Mouse (Mus musculus): ENCODE data around the gene Tlr8.
"Not testable (repeated sequence)": the region's sequence is repeated elsewhere in the genome, so short reads cannot be mapped to it uniquely, and the experiment has no call there.

The Tlr8 gene

DNA sequence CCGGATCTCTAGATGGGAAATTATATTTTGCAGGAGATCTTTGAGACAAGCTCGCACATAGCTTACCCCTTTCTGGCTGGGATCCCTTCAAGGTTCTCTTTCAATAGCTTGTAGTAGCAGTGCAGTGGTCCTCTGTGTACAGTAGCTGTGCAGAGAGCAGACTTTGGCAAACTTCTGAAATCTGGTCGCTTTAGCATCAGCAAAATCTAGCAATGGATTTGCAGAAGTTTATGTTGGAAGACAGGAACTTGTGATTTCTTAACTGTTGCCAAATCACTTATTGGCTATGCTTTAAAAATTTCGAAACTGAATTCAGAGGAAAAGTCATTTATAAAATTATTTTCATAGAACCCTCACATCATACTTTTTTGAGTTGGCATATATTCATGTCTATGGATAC lies at the start of gene Tlr8:
Gene Tlr8, minus strand, starts transcription at position 244 of the 400 bp plus-strand sequence.
- no peak for DNase-seq (ENCODE audit: low spot score)

DNA sequence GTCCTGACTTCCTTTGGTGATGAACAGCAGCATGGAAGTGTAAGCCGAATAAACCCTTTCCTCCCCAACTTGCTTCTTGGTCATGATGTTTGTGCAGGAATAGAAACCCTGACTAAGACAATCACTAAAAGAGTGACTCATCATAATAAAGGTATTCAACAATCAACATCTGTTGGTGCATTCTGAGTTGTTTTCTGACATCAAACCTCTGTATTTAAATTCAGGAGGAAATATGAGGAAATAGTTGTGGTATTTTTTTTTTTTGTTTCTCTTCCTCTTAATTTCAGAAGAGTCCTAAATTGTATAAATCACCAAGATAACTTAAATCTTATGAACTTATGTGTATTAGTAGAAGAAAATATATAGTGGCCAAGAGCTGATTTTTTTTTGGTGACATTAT lies 37.9 kb upstream of the Tlr8 start:
- not testable (repeated sequence) for DNase-seq (ENCODE audit: low spot score)

DNA sequence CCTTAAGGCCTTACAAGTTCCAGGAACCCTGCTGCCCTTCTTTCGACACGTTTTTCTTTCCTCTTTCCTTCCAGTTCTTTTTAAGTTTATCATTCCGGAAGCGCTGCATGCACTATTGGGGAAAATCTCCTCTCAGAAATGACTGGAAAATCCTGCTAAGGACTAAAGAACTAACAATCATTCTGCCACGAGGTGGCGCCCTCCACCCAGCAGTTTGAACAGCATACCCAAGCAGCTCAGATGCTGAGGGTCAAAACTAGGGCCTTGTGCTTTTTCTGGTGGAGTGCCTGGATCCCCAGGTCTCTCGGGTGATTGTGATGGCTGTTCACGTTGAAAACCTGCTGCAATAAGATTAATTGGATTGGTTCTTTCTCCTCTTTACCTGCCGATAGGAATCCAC lies 12.8 kb upstream of the Tlr8 start:
- peak; percentile 57 for DNase-seq (ENCODE audit: low spot score)

DNA sequence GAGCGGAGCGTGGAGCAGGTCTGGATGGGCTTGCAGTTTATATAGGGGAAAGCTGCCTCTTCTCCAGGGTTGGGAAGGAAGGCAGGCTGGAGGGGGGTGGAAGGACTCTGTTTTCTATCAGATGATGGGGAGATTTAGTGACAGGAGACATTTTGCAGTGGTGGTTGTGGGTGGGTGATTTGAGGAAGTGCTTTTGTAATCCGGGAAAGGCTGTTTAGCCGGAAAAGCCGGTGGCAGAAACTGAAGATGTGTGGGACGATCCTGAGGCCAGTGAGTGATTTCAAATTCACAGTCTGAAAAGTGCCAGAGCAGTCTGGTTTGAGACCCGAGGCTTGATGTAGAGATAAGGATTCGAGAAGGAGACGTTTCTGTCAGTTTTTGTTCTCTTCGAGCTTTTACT lies 12.4 kb upstream of the Tlr8 start:
- DNase-seq (ENCODE audit: low spot score): no peak

DNA sequence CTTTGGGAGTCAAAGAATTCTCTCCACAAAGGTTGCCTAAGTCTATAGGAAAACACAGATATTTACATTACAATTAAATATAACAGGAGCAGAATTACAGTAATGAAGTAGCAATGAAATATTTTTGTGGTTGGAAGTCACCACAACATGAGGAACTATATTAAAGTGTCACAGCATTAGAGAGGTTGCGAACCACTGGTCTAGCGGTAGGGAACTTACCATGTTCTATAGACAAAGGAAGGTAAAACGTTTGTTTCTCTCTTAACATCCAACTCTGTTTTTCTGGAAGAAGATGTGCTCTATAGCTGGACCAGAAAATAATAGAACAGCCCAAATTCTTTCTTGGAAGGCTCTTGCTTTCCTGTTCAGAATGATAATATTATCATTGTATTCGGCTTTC lies 599 bp downstream of the Tlr8 start:
- DNase-seq (ENCODE audit: low spot score): no peak

DNA sequence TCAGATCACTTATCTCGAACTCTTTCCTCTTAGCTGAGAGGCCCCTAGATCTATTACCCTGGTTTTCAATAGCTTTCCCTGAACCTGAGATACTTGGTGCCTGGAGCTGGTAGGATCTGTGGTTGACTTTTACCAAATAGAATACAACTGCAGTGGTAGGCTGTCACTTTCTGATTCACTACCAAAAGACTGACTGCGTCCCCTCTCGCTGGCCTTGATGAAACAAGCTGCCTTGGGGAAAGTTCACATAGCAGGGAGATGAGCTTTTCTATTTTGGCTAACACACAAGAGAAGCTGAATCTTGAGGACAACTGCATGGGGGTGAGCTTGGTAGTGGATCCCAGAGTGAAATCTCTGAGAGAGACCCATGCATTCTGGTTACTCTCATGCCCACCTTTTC lies 22.4 kb downstream of the Tlr8 start:
- no peak for DNase-seq (ENCODE audit: low spot score)

DNA sequence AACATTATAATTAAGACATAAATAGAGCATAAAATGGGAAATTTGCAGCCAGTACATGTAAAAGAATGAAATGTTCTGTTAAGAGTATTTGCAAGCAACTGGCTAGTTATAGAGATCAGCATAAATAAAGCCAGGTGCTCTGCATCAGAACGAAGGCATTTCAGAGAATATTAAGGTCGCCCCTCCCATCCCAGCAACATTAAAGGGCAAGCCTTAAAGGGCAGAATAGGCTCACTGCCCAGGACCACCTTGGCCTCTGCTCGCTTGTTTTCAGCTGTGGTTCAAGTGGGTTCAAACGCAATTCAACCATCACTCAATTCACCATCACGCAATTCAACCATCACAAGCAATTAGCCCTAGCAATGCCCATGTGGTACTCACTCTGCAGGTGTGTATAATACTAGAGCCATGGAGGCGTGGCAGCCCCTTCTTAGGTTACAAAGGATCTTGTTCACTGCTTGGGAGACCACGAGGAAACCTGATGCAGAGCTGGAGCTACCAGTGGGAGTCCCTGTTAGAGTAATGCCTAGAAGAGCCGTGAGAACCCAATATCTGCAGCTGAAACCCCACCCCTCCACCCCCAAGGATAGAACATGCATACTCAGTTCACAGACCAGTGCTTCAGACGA lies 24.7 kb downstream of the Tlr8 start:
- DNase-seq (ENCODE audit: low spot score): no peak

DNA sequence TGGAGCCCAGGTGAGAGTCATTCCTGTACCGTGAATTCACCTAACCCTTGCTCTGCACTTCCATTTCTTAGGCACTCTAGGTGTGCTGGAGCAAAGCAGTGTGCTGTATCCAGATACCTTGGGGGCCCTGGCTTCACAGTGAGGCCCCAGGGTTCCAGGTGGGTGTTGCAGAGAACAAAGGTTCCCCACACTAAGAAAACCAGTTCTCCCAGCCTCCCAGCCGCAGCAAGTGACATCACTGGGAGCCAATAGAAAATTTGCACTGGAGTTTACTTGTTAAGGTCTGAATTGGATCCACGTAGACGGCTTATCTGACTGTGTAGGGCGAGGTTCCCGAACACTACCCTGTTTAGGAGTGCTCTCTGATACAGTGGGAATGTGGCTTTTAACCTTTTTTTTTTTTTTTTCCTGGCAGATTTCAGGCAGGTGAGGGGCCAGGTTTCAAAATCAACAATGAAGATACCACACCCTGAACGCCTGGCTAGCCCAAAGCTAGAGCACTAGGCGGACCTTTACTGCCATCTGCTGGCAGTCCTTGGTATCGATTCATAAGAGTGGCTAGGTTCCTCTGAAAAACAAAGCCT lies 30.9 kb downstream of the Tlr8 start:
- peak; percentile 70 for DNase-seq (ENCODE audit: low spot score)

DNA sequence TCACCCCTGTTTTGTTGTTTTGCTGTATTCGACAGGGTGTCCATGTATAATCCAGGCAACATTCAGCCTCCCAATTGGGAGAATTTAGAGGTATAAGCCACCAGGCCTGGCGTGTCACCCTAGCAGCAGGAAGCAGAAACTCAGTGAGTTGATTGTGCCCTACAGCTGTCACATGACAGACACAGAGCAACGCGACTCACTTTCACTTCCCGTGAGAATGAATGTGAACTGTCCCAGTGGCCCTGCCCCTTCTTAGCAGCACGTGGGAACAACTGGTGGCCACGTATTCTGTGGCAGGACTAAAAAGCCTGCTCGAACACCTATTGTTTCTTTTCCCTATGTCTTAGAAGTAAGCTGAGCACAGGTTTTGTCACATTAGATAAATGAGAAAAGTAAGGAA lies 33.0 kb downstream of the Tlr8 start:
- no peak for DNase-seq (ENCODE audit: low spot score)

DNA sequence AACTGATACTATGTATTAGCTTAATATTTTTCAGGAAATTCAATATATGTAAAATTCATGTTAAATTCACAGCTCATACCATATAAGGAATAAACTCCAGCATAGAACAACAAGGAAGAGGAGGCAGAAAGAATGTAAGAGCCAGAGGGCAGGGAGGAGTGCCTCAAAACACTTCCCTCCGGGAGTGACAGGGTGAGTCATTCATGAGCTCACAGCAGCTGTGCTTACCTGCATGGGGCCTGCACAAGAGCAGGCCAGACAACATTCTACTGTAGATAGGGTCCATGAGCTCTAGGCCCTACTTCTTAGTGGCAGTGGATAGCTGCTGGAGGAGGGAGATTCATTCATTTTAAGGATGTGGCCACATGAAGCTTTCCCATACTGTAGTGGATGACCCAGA lies 34.3 kb downstream of the Tlr8 start:
- no peak for DNase-seq (ENCODE audit: low spot score)

DNA sequence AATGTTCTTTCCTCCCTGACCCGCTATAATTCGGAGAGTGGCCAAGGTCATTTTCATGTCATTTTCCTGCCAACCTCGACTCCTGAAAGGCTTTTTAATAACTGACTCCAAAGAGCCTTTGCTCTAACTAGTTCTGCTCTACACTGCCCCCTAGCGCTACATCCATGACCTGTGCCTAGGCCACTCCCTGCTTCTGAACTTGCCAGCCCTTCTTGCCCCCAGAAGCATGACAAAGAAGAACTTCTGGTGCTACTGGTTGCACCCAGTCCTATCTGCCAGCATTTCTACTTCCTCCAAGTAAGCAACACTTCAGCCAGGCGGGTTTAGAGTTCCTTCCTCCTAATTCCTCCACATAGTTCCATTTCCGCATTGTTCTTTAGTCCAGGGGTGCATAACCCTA lies 34.9 kb downstream of the Tlr8 start:
- no peak for DNase-seq (ENCODE audit: low spot score)

DNA sequence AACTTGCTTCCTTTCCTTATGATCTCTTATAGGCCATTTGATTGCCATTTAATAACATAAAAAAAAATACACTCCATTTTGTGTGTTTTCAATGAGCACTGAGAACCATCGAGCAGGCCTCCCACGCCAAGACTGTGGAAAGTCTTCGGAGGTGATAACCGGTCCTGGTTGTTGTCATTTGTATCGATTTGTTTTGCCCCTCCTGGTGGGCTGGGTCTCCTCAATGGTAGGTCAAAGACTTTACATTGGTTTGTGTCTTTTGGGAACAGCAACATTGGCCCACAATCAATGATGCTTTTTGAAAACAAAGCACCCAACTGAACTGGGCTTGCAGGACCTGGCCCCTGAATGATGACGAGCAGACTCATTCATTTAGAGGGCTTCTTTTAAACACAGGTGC lies 36.4 kb downstream of the Tlr8 start:
- no peak for DNase-seq (ENCODE audit: low spot score)

DNA sequence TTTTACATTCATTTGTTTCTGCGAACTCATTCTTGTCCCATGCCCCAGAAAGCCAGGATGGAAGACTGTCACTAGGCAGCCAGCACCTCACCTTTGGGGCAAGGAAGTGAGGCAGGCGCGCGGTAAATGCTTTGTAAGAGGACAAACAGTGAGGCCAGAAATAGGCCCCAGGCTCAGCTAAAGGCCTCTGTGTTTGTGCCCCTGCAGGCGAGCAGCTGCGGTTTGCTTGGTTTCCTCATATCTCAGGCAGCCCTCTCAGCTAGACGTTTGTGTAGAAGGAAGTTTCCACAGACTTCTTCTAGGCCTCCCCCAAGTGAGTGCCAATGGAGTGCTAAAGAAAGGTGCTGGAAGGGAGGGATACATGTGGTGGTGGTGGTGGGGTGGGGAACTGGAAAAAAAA lies 37.0 kb downstream of the Tlr8 start:
- no peak for DNase-seq (ENCODE audit: low spot score)

DNA sequence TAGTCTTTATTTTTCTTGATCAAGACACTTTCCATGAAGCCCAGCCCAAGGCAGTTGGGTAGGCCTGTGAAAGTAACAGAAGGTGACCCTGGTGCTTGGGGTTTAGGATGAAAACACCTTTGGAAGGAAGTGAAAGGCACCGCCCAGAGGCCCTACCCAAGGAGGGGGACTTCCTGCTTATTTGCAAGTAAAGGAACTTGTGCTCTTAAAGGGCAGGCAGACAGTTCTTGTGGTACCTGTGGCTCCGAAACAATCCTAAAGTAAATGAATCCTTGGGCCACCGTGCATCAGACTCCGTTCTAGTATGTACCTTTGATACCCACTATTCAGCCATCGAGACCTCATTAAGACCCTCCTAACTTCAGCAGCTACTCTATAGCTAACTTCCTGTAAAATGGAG lies 37.6 kb downstream of the Tlr8 start:
- DNase-seq (ENCODE audit: low spot score): no peak

DNA sequence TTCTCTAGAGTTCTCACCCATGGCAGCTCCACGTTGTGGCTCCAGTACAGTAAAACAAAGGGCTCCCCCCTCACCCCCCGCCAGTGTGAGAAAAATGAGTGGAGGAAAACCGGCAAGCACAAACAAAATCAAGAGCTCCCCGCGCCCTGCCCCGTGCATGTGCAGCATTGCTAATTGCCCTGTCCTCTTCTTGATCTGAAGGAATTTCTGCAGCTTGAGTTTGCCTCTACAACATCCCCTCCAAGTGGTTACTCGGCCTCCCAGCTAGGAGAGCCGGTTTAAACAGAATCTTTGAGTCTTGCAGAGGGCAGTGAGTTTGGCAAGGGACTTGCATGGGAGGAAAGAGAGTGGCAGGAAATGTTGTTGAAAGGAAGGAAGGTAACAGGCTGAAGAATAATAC lies 51.4 kb downstream of the Tlr8 start:
- no peak for DNase-seq (ENCODE audit: low spot score)

DNA sequence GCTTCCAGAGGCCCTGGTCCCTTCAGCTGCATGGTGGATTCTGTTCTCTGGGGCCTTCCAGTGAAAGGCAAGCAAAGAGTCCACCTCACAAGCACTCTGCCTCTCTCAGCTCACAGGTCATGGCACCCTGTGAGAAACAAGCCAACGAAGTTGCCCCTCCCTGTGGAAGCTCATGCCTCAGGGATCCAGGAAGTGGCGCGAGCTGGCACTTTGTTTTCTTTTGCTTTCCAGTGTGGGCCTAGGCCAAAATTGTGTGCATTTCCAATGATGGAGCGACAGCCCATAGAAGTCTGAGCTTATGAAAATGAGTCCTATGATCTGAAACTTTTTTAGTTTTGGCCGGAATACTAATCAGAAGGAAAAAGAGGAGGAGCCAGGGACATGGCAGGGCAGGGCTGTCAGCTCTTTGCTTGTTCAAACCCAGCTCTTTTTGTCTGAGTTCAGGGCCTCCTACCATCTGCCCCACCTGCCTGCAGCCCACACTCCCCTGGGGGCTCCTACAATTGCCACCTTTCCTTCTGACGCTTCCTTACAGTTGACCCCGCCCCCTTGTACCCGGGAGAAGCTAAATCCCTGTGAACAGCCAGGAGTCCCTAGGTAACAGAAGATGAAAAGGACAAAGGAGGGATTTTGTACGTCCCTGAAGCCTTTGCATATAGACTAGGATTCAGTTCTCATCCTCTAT lies 52.1 kb downstream of the Tlr8 start:
- no peak for DNase-seq (ENCODE audit: low spot score)

DNA sequence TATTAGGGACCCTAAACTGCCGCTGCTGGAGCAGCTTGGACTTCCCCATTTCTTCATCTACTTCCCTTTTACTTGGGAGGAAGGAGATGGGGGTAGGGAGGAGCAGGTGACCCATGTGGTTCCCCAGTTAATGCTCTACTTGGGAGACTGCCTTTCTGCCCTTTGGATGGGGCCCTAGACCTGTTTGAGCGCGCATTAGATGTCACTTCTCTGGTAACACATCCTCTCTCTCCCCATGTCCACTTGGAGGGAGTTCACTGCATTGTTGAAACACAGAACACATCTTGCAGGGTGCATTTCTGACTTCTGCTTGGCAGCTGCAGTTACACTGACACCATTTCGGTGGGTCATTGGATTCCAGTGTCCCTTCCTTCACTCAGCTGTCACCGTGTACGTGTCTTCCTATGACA lies 53.8 kb downstream of the Tlr8 start:
- no peak for DNase-seq (ENCODE audit: low spot score)

DNA sequence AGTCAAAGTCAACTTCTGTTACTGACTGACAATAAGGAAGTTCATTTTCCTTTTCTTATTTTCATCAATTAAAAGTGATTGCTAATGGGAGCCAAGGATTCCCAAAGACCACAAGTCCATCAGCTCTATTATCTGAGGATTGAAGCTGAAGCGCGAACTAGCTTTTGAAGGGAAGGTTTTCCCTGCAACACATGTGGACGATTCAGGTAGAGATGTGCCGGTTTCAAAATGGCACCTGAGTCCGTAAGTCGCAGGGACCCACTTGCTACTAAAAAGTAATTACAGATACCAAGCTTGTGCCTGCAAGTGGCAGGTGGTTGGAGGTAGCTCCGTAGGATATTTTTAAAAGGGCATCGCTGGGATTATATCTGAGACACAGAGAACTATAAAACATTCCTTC lies 54.3 kb downstream of the Tlr8 start:
- no peak for DNase-seq (ENCODE audit: low spot score)

DNA sequence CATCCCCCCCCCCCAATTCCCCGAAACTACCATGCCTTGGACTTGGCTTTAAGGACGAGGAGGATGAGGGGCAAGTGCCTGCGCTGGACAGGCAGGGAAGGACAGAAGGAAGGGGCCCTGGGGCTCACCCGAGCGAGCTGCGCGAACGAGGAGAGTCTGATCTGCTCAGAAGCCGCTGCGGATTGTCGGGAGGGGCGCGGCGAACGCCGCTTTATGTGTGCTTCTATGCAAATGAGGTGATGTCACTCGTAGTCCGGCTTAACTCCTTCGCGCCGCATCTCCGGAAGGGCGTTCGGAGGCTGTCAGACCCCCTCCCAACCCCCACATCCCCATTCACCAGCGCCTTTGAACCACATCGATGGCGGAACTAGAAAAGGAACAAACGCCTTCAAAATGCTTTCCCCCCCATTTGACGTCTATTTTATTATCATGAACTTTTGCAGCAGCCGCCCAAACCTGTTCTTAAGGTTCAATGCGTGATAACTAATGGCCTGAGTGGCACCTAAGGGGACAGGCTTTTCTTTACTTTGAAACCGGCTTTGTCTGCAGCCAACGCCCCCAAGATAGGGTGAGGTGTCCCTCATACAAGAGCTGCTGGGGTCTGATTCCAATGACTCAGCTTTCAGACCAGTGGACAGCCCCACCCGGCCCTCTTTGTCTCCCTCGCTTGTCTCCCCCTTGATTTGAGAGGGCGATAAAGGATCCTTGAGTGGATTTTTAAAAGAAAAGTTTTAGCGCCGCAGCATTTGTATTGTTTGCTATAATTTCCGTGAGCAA lies 55.0 kb downstream of the Tlr8 start, which contains the start of gene Tmsb4x:
Gene Tmsb4x, minus strand, starts transcription at position 338 of the 777 bp plus-strand sequence.
- DNase-seq (ENCODE audit: low spot score): peak; percentile 80

DNA sequence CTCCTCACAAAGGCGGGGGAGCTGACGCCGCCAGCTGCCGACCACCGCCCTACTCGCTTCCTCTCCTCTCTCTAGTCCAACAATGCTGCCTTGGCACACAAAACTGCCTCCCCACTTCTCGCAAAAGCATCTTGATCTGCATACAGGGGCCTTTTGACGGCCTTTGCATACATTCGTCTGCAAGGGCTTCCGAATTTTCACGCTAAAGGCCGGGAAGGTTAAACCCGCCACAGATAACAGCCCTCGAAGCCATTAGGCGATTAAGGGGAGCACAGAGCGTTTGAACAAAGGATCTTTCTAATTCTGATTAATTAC lies 55.7 kb downstream of the Tlr8 start:
- no peak for DNase-seq (ENCODE audit: low spot score)

DNA sequence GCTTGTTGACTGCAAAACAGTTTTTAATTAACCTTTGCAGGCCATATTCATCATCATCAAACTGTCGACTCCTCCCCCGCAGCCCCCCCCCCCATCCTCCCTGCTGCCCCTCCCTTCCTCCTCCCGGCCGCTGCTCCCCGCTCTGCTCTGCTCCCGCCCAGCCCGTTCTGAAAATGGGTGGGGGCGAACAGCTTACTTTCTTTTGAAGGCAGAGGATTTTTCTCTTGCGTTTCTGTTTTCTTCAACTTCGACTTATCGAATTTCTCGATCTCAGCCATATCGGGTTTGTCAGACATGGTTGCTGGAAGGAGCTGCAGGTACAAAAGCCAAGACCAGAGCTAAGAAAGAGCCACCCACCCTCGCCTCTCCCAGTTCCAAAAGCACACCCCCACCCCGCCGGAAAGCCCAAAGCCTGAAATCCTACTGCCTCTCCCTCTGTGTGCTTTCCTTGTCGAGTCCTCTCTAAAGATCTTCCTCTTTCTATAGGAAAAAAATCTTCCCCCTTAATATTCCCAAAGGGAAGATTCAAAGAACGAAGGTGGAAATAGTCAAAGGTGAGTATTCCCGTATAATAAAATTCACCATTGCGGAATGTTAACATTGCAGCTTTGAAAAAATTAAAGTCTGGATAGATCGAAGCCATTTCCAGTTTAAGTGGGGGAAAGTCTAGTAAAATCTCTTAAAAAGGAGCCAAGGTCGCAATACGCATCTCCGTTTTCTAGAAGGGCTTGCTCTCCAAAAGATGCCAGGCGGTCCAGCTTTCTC lies 56.2 kb downstream of the Tlr8 start:
- DNase-seq (ENCODE audit: low spot score): no peak

DNA sequence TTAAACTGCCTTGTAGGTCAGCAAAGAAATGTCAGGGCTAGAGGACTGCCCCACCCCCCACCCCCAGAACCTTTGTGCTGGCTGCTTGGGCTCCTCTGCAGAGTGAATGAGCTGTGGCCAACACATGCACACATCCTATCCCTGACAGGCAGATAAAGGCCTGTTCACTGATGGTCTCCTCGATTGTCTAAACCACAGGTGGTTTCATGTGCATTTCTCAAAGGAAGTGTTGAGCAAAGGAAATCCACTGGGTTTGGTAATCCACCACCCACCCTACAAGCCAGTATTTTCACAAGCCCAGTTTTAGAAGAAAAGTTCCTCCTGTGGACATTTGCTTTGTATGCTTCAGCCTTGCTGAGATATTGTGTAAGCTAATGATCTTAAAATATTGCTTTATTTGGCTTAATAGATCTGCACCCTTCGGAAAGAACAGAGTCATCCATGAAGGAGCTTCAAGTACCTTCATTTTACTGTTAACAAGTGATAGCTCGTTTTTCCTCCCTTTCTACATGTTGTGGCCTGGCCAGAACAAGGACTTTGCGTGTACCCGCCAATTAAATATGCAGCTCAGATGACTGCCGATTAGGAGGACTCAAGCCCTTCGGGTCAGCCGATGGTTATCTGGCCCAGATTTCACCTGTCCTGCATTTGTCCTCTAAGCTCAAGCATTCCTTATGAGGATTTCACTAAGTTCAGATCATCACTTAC lies 58.2 kb downstream of the Tlr8 start:
- no peak for DNase-seq (ENCODE audit: low spot score)

Measured in urinary bladder, postnatal 25 days (tissue).